Mouse (Mus musculus) splenic B cell, adult 2 months (primary cell): Measurements from ENCODE around the gene Cbfa2t2.

Experiments used
- DNase-seq: peaks from one replicate; pipeline ENCODE4 v3.0.0-alpha.2; 2011; ENCODE audit warnings: low read depth, low spot score
- H3K27me3 ChIP-seq: 2 replicates; pipeline ENCODE4 v1.6.1; 2012; ENCODE audit warnings: mild to moderate bottlenecking, low read length, moderate library complexity, mixed read lengths; ENCODE audit not compliant: control insufficient read depth, poor library complexity, insufficient read depth, severe bottlenecking
- H3K36me3 ChIP-seq: 2 replicates; pipeline ENCODE4 v1.6.1; 2012; ENCODE audit warnings: mild to moderate bottlenecking, low read length, moderate library complexity, mixed read lengths; ENCODE audit not compliant: control insufficient read depth, poor library complexity, insufficient read depth, severe bottlenecking

The Cbfa2t2 gene

DNA sequence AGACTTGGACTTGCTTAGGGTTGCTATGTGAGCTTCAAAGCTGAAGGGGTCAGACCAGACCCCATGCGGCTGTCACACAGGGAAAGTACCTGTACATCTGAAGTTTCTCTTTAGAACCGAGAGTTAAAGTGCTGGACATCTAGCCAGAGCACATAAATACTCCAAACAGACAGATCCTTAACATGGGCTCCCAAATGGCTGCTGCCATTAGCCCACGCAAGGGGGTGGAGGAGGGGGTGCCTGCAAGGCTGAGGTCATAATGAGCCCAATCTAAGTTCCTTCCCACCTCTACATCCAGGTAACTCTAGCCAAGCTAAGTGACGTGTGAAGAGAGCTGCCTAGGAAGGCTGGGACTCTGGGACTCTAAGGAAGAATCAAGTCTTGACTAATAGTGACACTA is 115.2 kb downstream of the Cbfa2t2 start, which contains the start of gene Actl10:
Gene Actl10, plus strand, starts transcription at position 301 of the 400 bp plus-strand sequence.
- DNase-seq, result no peak
- no peaks in the 10 kb centered on the region for H3K27me3 ChIP-seq
- H3K36me3 ChIP-seq, result no peaks in the 10 kb centered on the region

DNA sequence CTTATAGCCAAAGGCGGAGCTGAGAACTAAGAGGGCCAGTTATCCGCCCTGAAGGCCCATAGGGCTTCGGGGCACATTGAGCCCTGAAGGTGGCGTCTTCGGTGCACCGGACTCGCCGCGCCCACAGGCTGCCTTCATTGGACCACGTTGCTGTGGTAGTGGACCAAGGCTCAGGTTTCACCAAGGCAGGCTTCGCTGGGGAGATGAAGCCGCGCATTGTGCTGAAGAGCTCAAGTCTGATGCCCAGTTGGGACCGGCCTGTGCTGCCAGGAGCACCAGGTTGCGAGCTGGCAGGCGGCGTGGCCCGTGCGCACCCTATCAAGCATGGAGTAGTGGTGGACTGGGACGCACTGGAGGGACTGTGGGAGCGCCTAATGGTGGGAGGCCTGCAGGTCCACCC is 115.6 kb downstream of the Cbfa2t2 start:
- no peaks in the 10 kb centered on the region for H3K27me3 ChIP-seq
- H3K36me3 ChIP-seq, result no peaks in the 10 kb centered on the region
- no peak for DNase-seq

DNA sequence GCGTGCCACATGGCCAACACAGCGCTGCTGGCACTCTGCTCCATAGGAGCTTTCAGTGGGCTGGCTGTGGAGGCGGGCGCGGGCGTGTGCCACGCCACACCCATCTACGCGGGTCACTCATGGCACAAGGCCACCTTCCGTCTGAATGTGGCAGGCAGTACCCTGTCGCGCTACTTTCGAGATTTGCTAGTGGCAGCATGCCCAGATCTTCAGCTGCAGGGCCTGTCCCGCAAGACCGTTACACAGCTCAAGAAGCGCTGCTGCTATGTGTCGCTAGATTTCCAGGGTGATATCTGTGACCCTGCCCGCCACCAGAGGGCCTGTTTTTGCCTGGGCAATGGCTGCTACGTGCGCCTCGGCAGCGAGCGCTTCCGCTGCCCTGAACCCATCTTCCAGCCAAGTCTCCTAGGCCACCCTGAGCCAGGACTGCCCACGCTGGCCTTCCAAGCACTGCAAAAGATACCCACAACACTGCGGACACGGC is 116.2 kb downstream of the Cbfa2t2 start:
- H3K36me3 ChIP-seq, result no peaks in the 10 kb centered on the region
- DNase-seq, result peak; percentile 74
- no peaks in the 10 kb centered on the region for H3K27me3 ChIP-seq

DNA sequence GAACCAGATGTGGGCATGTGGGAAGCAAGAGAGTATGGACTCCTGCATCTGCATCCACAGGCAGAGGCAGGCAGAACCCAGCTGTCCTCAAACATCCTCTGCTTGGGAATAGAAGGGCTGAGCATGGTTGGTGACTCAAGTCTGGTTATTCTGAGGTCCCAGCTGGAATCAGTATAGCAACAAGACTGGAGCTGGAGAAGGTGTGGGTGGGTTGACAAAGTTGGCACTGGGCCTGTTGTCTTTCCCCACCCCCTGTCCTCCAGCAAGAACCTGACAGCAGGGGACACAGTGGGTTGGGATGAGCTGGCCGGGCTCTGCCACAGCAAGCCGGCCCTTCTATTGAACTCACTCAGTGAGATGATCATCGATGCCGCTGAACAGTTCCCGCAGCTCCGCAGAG is 119.0 kb downstream of the Cbfa2t2 start:
- DNase-seq, result no peak
- Histone ChIP-seq H3K36me3 (no peaks in the 10 kb centered on the region), H3K27me3 (no peaks in the 10 kb centered on the region)

DNA sequence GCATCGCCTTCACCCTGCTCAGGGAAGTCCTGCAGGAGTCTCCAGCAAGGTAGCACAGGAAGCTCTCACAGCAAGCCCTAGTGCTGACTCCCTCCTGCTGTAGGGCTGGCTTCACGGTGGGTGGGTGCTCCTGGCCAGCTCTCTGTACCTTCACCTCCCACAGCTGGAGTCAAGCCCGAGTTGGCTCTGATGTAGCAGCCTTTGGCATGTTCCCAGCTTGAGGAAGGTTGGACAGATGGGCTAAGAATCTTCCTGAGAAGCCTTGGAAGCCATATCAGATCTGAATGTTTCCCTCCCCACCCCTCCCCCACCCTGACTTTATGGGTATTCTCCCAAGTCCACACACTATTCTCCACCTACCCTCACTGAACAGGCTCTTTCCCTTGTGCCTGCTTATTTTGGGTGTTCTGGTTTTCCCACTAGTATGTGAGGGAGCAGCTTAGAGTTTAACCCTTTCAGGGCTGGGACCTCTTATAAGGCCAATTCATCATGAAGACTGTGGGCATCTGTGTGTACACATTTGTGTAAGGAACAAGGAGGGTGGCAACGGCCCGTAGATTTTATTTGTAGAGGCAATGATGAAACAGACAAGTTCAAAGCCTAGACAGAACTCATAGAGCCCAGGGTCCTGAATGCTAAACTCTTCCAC is 121.0 kb downstream of the Cbfa2t2 start:
- DNase-seq, result no peak
- Histone ChIP-seq H3K36me3 (no peaks in the 10 kb centered on the region), H3K27me3 (no peaks in the 10 kb centered on the region)

DNA sequence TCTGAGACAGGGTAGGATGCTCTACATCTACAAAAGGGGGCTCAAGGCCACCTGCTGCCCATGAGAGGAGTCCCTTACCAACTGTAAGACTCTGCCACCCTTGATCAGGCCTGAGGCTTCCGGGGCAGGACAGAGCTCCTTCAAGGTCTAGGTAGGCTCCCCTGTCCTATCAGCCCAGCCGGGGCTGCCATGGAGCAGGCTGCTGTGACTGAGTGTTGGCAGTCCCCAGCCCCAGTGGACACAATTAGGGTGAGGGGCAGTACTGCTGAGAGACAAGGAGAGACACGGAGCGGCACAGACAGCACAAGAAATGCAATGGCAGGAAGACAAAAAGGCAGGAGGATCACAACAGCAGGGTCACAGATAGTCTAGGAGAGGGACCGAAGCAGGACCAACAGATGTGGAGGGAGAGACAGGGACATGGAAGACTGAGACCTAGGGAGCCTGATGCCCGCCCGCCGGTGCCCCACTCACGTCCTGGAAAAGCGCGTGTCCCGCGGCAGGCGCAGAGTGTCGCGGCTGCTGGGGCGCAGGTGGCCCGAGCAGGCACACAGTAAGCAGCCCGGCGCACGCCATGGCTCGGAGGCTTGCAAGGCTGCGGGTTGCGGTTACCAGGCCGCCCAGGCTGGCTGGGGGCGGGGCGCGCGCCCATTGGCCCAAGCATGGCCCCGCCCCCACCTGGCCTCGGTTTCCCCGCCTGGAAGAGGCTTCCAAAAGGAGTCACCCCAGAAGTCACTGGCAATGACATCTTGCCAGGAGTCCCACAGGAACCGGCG is 122.2 kb downstream of the Cbfa2t2 start, which contains the start of gene Necab3:
Gene Necab3, minus strand, starts transcription at position 627 of the 776 bp plus-strand sequence.
- H3K27me3 ChIP-seq, result no peaks in the 10 kb centered on the region
- no peaks in the 10 kb centered on the region for H3K36me3 ChIP-seq
- DNase-seq, result peak; percentile 23

DNA sequence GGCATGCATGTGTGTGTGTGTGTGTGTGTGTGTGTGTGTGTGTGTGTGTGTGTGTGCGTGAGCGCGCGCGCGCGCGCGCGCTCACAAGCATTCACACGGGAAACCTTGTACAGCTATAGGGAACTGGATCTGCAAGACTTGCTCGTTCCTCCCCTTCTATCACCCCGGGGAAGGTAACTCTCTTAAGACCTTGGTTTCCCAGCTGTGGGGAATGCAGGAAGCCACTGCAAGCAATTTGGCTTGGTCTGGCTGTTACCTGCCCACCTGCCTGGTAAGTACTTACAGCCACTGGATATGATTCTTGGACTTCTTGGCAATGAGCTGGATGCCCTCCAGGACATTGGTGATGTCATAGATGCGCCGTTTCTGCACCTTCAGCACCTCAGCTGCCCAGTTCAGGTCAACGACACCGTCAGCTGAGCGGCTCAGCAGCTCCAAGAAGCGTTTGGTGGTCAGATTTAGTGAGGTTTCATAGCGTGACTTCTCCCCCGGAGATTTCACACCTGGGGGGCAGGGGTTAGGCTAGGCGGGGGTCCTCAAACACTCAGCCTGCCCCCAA is 127.4 kb downstream of the Cbfa2t2 start:
- no peaks in the 10 kb centered on the region for H3K36me3 ChIP-seq
- no peak for DNase-seq
- H3K27me3 ChIP-seq, result no peaks in the 10 kb centered on the region

DNA sequence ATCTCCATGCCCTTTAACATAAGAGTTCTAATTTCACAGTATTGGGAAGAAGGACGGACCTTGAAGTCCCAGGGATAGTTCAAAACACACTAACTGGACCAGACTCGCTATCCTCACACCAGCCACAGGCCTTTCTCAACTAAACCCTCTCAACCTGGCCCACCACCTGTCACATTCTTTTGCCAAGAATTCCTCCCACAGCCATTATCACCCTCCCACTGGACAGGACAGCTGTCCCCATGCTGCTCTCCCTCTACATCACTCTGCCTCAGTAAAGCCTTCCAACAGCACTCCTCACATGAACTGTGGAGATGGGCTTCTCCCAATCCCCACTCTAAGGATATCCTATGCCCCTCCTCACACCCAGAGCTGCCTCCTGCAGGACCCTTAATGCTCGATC is 129.3 kb downstream of the Cbfa2t2 start:
- DNase-seq, result no peak

DNA sequence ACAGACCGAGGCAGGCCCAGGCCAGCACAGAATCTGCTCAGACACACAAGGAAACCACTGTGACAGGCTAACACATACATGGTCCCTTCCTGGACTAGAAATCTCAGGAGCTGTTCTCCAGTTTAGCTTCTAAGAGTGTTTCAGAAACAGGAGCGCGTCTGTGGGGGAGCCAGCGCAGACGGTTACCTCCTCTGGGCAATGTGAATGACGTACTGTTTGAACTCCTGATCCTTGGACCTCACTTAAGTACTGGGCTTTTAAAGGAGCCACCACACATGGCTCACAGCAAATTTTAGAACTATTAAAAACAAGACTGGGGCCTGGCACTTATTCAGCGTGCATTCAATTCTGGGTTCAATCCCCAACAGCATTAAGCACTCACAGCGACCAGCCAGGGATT is 130.4 kb downstream of the Cbfa2t2 start:
- Histone ChIP-seq H3K27me3 (no peaks in the 10 kb centered on the region), H3K36me3 (no peaks in the 10 kb centered on the region)
- no peak for DNase-seq

More for the DNA sequence above, 129.3 kb downstream of the Cbfa2t2 start:
- Histone ChIP-seq H3K27me3 (no peaks in the 10 kb centered on the region), H3K36me3 (no peaks in the 10 kb centered on the region)

DNA sequence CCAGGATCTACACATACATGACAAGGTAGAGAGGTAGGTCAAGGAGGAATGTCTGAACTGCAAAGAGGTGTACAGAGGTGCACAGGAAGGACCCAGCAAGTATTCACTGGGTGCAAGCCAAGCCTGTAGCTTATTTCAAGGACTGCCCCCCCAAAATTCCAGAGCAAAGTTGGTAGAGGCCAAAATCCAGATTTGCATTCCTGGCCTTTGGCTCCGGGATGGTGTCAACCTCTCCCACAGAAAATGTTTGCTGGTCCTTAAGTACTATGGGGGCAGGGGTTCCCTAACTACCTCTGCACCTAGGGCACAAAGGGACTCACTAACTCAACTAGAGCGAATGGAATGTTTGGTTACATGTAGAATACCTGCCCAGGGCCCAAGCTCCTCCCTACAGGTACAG is 131.5 kb downstream of the Cbfa2t2 start:
- Histone ChIP-seq H3K36me3 (no peaks in the 10 kb centered on the region), H3K27me3 (no peaks in the 10 kb centered on the region)
- DNase-seq, result no peak

DNA sequence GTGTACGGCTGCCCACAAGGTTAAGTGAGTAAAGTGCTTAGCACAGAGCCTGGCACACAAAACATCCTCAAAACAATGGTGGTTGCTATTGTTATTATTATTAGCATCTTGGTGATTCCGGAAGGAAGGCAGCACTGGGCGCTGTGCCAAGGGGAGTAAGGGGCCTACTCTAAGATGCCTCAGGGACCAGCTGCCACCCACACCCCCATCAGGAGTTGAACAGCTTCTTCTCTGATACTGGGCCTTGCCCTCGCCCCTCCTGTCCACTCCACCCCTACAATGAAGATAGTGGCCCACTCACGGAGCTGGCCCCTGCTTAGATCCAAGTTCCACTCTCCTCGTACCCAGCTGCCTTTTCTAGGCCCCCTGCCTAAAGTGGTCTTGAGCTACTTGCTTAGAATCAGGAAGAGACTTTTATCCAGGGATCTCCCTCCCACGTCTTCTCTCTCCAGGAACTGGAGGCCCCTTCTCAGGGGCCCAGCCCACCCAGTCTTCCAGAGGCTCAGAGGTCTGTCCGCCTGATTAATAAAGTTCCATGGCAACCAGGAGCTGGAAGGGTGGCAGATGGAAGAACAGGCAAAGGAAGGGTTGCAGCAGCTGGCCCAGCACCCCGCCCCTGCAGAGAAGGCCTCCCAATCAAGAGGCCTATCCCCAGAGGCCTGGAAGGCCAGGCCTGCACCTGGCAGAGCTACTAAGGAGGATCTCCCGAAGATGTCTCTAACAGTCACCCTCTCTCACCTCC is 132.2 kb downstream of the Cbfa2t2 start:
- Histone ChIP-seq H3K27me3 (no peaks in the 10 kb centered on the region), H3K36me3 (no peaks in the 10 kb centered on the region)
- DNase-seq, result no peak

DNA sequence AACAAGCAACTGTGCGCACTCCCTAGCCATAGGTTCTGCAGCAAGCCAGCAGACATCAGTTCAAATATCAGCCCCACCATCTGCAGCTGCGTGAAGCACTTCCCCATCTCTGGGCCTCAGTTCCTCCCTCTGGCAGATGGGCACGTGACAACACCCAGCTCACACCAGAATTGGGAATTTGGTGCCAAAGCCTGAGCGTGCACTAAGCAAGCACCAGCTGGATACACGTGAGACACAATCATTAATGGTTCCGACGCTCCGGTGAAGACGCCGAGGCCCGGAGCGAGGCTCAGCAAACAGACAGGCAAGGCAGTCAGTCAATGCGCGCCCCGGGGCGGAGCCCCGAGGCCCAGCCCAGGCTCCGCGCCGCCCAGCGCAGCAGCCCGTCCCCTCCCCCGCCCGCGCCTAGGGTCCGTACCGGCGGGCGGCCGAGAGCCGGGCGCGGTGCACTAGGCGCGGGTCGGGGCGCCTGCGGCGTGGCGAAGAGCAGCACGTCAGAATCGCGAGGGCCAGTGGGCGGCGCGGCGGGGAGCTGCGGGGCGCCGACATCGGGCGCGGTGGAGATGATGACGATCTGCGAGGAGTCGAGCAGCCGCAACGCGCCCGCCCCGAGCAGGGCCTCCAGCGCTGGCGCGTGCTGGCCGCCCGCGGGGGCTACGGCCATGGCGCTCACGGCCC is 132.9 kb downstream of the Cbfa2t2 start:
- peak; percentile 64 for DNase-seq
- Histone ChIP-seq H3K27me3 (no peaks in the 10 kb centered on the region), H3K36me3 (no peaks in the 10 kb centered on the region)

DNA sequence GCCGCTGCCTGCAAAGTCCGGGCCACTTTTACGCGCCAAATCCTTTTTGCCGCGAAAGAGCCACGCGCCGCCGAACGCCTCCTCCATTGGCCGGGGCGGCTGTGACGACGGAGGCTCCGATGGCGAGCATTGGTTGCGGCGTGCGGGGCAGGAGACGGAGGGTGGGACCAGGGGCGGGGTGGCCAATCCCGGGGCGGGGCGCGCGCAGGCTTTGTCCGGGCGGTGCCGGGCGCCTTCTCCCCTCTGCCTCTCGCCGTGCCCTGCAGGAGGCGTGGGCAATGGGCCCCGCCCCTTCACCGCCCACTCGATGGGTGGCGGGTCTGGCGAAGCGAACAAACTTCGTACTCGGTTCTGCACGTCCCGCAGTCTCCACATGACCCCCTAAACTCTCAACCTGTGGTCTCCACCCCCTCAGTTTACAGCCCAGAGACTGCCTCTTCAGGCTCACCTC is 133.6 kb downstream of the Cbfa2t2 start, which contains the start of gene E2f1:
Gene E2f1, minus strand, starts transcription at position 57 of the 451 bp plus-strand sequence.
- Histone ChIP-seq H3K27me3 (no peaks in the 10 kb centered on the region), H3K36me3 (no peaks in the 10 kb centered on the region)
- peak; percentile 96 for DNase-seq

DNA sequence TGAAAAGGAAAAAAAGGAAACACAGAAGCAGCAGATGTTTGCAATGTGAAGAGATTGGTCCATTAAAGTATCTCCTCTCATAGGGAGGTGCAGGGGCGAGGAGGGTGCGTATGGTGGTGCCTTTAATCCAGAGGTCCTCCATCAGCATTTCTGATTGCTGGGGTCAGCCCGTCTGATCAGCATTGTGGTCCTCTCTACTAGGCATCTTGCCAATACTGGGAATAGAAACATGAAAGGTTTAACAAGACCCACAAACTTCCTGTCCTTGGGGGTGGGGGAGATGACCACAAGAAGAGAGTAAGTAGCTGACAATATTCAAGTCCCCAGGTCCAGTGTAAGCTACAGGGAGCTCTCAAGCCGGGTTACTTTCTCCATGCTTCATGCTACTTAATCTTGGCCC is 134.4 kb downstream of the Cbfa2t2 start:
- no peaks in the 10 kb centered on the region for H3K36me3 ChIP-seq
- no peak for DNase-seq

More for the DNA sequence above, 134.4 kb downstream of the Cbfa2t2 start:
- no peaks in the 10 kb centered on the region for H3K27me3 ChIP-seq
